Mouse (Mus musculus) spleen, embryonic (tissue): Measurements from ENCODE around the gene Ehd1.
"Not testable (repeated sequence)": the region's sequence is repeated elsewhere in the genome, so short reads cannot be mapped to it uniquely, and the experiment has no call there.

Experiments
- CTCF ChIA-PET: fragments of 350-600 bp; sonication (Branson Sonifier 250); formaldehyde crosslinking; loops from one replicate; lab custom pipeline; 2022; lab: Charles Lee

Gene Ehd1

GRCm38 (mm10) chr19:6296551-6297210 is 20.2 kb downstream of the Ehd1 start:
- CTCF ChIA-PET: no interaction called here

DNA sequence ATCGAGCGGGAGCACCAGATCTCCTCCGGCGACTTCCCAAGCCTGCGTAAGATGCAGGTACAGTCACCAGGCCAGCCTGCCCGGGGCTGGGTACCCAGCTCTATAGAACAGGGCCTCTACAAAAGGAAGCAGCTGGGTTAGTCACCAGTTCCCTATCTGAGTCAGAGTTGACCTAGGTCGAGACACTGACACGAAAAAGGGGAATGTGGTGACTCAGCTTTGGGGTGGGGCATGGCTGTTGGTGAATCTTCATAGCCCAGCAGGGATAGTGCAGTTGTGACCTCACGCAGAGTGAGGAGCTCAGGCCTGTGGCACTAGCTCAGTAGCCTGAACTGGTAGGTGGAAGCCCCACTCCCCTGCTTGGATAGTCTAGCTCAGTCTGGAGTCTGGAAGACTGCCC is 21.1 kb downstream of the Ehd1 start:
- CTCF ChIA-PET: interaction anchor here (0.6 kb wide), 1 partner anchor 676 kb away, joined by 5 read pairs; no protein-coding TSS in a partner anchor

DNA sequence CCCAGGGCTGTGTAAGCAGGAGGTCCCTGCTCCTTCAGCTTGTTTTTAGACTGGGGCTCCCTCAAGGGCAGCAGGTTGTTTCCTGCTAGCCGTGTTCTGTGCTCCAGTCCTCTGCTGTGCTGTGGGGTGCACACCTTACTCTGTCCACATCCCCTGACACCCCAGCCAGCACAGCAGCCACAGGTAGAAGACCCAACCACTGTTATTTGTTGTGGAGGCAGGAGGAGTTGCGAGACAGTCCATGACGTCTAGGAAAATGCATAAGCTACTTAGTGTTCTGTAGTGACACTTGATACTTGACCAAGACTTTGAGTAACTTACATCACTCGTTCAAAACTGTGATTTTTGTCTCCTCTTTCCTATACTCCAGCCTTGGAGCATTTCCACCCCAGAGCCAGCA is 22.5 kb downstream of the Ehd1 start:
- CTCF ChIA-PET: interaction anchor here (0.6 to 1.3 kb wide), 3 partner anchors 16 to 35 kb away, joined by 3 to 7 read pairs (median 3); partner anchors contain the start of gene Ehd1

DNA sequence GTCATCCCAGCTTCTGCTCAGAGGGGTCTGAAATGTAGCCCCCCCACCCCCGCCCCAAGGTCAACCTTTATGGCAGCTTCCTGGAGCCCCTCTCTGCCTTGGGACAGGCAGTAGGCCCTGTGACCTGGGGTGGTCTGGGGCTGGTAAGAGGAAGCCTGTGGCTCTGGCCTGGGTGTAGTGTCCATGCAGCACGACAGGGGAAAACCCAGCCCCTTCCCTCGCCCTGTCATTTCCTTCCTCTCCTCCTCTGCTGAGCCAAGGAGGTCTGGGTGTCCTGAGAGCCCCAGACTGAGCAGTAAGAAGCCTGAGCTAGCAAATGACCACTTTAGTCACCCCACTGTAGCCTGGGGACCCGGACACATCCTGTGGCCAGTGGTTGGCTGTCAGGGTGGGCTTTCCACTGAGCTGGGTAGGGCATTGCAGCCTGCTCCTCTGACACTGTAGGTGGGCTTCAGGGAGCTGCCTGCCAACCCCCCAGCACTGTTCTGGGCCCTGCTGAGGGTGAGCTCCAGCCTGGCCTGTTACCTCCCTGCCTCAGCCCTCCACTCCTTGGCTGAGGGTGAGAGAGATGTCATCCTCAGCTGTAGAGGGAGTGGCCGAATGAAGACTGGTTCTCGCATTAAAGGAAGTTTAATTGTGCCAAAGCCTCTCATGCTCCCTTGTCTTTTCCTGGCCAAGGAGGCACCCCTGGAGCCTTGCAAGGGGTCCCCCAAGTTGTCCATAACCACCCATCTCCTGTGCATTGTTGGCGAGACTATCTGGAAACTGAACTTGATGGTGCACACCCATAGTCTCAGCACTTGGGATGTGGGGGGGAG is 23.1 kb downstream of the Ehd1 start:
- CTCF ChIA-PET: interaction anchor here (0.6 to 1.3 kb wide), 6 partner anchors 17 to 39 kb away, joined by 3 to 7 read pairs (median 3); partner anchors contain the start of gene Ehd1

DNA sequence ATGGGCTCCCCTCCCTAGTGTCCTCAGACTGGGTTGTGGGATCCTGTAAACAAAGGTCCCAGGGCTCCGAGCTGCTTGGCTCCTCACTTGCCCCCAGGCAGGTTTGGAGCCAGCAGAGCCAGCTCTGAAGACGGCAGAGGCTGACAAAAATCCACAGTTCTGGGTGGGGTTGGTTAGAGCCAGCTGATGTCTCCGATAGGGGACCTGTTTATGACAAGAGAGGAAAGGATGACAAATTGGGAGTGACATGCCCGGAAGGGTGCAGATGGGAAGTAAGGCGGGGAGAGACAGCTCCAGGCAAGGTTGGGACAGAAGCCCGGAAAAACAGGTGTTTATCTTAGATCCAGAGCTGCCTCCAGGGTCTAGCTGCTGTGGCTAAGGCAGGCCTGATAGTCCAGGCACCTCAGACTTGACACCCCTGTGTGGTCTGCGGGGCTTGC is 23.9 kb downstream of the Ehd1 start:
- CTCF ChIA-PET: interaction anchor here (0.7 to 1.0 kb wide), 2 partner anchors 23 to 40 kb away, joined by 3 to 4 read pairs; no protein-coding TSS in a partner anchor

- CTCF ChIA-PET: interaction anchor here (0.5 kb wide), 1 partner anchor 12 kb away, joined by 4 read pairs; no protein-coding TSS in a partner anchor
These were observed 25.6 kb downstream of the Ehd1 start for GRCm38 (mm10) chr19:6302114-6302513.

DNA sequence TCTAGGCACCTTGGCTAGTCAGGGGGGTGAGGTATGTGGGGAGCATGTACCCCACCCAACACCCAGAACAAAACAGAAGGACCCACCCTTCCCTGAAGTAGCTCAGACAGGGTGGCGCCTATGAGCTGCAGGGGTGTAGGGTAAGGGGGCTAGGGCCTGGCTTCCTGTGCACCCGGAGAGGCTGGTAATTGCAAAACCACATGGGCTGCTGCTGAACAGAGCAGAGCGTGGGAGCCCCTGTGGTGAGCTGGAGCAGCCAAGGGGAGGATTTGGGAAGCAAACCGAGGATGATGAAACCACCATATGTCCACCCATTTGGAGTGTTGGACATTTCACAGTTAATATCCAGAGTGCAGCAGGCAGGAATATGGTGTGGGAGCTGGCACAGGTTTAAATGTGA is 26.0 kb downstream of the Ehd1 start:
- CTCF ChIA-PET: no interaction called here

- CTCF ChIA-PET: interaction anchor here (0.9 to 1.0 kb wide), 2 partner anchors 28 to 41 kb away, joined by 3 read pairs; no protein-coding TSS in a partner anchor
These were observed 27.3 kb downstream of the Ehd1 start for GRCm38 (mm10) chr19:6303831-6304230.

DNA sequence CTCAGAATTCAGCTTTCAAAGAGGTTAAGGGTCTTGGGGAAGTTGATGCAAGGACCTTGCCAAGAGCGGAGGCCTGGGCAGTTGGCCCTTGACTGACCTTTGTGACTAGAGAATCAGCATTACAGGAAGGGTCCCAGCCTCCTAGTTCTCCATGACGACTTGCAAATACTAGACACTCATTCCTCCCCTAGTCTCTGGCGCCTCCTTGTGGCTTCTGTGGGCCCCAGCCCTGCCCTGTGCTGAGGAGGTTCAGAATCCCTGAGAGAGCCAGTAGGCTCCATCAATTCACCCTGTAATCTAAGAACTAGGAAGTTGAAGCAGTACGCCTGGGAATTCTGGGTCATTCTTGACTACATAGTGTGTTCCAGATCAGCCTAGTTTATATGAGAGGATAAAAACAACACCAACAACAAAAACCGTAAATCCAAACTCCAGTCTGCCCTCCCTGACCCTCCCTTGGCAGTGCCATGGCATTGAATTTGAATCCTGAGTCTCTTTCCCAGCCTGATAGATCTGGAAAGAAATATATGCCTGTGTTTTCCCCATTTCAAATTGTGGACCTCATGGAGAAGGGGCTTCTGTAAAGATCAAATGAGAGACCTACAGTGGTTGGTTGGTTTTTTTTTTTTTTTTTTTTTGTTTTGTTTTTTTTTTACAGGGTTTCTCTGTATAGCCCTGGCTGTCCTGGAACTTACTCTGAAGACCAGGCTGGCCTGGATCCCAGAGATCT is 28.4 kb downstream of the Ehd1 start:
- CTCF ChIA-PET: no interaction called here

GRCm38 (mm10) chr19:6305517-6306115 is 29.1 kb downstream of the Ehd1 start:
- CTCF ChIA-PET: no interaction called here

DNA sequence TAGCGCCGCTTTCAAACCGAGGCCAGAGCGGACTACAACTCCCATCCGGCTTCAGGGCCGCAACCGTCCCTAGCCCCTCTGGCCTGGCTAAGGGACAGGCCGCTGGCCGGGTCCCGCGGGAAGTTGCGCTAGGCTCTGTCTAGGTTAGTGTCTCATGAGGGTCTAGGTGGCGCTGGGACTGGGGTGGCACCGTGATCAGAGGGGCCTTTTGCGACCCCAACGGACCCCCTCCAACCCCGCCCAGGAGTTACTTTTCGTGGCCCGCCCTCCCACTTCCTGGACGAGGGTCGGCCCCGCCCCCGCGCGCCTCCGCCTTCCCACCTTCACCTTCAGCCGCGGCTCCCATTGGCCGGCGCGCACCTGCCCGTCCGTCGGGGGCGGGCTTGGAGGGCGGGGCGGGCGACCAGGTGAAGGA is 29.6 kb downstream of the Ehd1 start, which contains the start of gene Cdc42bpg:
Gene Cdc42bpg (plus strand): TSS at position 320 of the 415 bp plus-strand sequence.
- CTCF ChIA-PET: interaction anchor here (1.0 kb wide), 1 partner anchor 19 kb away, joined by 4 read pairs; no protein-coding TSS in a partner anchor

- CTCF ChIA-PET: interaction anchor here (1.0 kb wide), 1 partner anchor 19 kb away, joined by 4 read pairs; no protein-coding TSS in a partner anchor
These were observed 30.1 kb downstream of the Ehd1 start for GRCm38 (mm10) chr19:6306586-6306985.

- CTCF ChIA-PET: interaction anchor here (0.6 kb wide), 1 partner anchor 25 kb away, joined by 3 read pairs; no protein-coding TSS in a partner anchor
These were observed 31.4 kb downstream of the Ehd1 start for GRCm38 (mm10) chr19:6307733-6308531.

DNA sequence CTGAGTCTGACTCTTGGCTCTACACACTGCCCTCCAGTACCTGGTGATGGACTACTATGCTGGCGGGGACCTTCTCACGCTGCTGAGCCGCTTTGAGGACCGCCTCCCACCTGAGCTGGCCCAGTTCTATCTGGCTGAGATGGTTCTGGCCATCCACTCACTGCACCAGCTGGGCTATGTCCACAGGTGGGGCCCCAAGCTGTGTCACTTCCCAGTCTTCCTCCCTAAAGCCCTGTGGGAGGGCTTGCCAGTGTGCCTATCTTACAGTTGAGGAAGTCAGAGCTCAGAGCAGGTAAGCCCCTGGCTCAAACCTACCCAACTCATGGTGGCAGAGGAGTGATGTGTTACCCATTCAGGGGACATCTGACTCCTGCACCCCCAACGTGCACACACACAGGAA is 33.7 kb downstream of the Ehd1 start:
- CTCF ChIA-PET: interaction anchor here (0.5 to 0.7 kb wide), 3 partner anchors 21 to 680 kb away, joined by 3 to 4 read pairs (median 3); no protein-coding TSS in a partner anchor

DNA sequence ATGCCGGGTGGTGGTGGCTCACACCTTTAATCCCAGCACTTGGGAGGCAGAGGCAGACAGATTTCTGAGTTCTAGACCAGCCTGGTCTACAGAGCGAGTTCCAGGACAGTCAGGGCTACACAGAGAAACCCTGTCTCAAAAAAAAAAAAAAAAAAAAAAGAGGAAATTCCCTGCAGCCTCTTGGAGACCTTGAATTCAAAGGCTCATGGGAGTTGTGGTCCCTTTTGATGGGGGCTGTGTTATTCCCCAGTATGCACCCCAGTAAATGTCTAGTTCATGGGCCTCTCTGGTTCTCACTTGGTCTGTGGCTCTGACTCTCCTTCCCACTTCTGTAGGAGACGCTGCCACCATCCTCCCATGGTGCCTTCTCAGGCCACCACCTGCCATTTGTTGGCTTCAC is 35.3 kb downstream of the Ehd1 start:
- CTCF ChIA-PET: not testable (repeated sequence)

- CTCF ChIA-PET: no interaction called here
These were observed 37.3 kb downstream of the Ehd1 start for GRCm38 (mm10) chr19:6313796-6314195.

DNA sequence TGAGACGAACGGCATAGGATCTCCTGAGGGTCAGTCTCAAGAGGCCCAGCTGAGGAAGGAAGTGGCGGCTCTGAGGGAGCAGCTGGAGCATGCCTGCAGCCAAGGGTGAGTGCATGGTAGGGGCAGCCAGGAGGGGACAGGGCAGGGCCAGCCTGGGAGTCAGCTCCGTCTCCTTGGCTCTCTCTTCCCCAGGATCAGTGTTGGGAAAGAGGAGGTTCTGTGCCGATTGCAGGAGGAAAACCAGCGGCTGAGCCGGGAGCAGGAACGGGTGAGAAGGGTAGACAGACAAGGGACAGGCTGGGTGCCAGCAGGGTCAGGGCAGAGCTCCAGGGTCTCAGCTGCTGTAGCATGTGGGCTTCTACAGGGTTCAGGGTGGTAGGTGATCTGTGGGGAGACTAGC is 38.0 kb downstream of the Ehd1 start:
- CTCF ChIA-PET: no interaction called here

DNA sequence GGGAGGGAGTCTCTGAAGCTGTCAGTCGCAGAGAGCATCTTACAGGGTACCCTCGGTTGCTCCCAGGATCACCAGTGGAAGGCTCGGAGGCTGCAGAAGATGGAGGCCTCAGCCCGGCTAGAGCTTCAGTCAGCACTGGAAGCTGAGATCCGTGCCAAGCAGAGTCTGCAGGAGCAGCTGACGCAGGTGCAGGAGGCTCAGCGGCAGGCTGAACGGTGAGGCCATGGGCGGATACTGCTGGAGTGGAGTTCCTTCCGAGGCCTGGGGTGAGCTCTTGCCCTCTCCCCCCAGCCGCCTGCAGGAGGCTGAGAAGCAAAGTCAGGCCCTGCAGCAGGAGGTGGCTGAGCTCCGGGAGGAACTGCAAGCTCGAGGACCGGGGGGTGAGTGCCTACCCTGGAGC is 39.0 kb downstream of the Ehd1 start:
- CTCF ChIA-PET: no interaction called here

- CTCF ChIA-PET: no interaction called here
These were observed 41.6 kb downstream of the Ehd1 start for GRCm38 (mm10) chr19:6318145-6318544.

- CTCF ChIA-PET: no interaction called here
These were observed 44.8 kb downstream of the Ehd1 start for GRCm38 (mm10) chr19:6321358-6321757.
